Mouse (Mus musculus) erythroblast, adult 5-6 weeks (primary cell): ENCODE results near the gene Pax6. TPM values are rescaled to one million over a fixed set of nuclear protein-coding genes. Genes with fewer than 3 reads are reported as not detected.
A peak's percentile ranks its signal among the peaks of the same experiment; 100 is the strongest.

Source experiments
- ATAC-seq: replicated peaks from 2 replicates; pipeline ENCODE4 v1.8.0; 2016; ENCODE audit warnings: moderate number of reproducible peaks, mild to moderate bottlenecking, moderate TSS enrichment, inconsistent platforms; ENCODE audit not compliant: poor library complexity, low FRiP score, severe bottlenecking
- total RNA-seq, 2 experiments: library from RNA; stranded (forward) in 1 of 2; stranded (reverse) in 1 of 2; fragments of 150-400 nt in 1 of 2; fragments of 200-764, 138-1000 nt in 1 of 2; gene quantifications; 2 replicates each; pipeline versions ENCODE4 v1.2.3 to v1.2.4; 2015 to 2017; ENCODE audit warnings: low replicate concordance in 2 of 2

Pax6 gene
- total RNA-seq, 2 experiments from 2014 or later = 1.3 TPM; not detected in 1

GRCm38 (mm10) chr2:105709126-105709525 lies 40.4 kb downstream of the Pax6 start:
- ATAC-seq = 0 out of 2 replicates have a peak, but pooled peaks have one; percentile 39

DNA sequence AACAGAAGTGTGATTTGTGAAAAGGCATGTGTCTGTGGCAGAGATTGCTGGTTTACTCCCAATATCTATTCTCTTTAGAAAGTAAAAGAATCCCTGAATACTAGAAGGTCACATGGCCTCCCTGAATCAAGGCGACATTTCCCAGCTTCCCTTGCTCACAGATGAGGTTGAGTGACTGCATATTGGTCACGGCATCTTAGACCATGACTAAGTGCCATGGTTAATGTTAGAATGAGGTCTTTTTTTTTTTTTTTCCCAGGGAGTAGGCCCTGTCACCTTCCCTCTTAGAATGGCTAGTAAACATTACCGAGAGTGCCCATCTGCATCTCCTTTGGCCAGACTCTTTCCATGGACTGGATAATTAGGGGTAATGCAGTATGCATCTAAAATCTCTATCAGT lies 41.8 kb downstream of the Pax6 start:
- ATAC-seq = no peak

DNA sequence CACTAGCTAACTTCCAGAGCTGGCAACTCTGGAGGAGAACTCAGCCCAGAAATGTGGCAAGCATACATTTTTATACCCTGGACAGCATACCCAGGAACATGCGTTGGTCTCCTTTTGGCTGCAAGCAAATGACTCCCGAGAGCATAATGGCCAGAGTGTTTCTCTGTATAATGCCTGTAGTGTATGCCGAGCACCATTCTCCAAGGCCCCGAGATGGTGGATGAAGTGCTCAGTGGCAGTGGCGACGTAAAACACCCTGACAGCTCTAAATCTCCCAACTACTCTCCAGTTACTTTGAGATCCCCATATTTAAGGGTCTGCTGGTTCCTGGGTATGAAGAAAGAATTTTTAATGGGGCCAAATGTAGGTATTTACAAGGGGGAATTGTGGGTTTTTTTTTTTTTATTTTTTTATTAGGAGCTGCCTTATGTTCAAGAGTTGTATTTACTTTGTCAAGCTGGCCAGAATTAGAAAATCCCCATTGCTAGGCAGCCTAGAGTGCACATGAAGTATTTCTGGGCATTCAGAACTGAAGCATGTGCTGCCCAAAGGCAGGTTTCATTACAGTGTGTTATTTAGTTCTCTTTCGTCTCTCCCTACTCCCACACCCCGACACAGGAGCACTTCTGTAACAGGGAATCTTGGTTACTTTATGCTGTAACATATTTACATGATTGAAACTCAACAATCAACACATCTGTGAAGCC lies 46.9 kb downstream of the Pax6 start:
- no peak for ATAC-seq

- ATAC-seq = no peak
Observed at GRCm38 (mm10) chr2:105726657-105727056, 58.0 kb downstream of the Pax6 start.

GRCm38 (mm10) chr2:105730704-105731103 lies 62.0 kb downstream of the Pax6 start:
- no peak for ATAC-seq

GRCm38 (mm10) chr2:105736166-105736565 lies 67.5 kb downstream of the Pax6 start:
- ATAC-seq = no peak

- no peak for ATAC-seq
Observed at GRCm38 (mm10) chr2:105746896-105747295, 78.2 kb downstream of the Pax6 start.

Other genes with a start within 250 kb of the Pax6 start
- 0.38 and 4.8 TPM in 2 replicates for gene Elp4, start 235.7 kb downstream of the Pax6 start, total RNA-seq (2015; ENCODE audit: low replicate concordance)
- 1.6 and 6.8 TPM in 2 replicates for gene Elp4, start 235.7 kb downstream of the Pax6 start, total RNA-seq (2017; ENCODE audit: low replicate concordance)
- gene Immp1l, start 235.7 kb downstream of the Pax6 start, total RNA-seq (2015; ENCODE audit: low replicate concordance) = 7.7 and 27.9 TPM in 2 replicates
- 7.5 and 8.8 TPM in 2 replicates for gene Immp1l, start 235.7 kb downstream of the Pax6 start, total RNA-seq (2017; ENCODE audit: low replicate concordance)